Mouse (Mus musculus) neural tube, embryonic 12.5 days (tissue): ENCODE measurements around the gene Ttc28. TPM values are rescaled to one million over a fixed set of nuclear protein-coding genes. Genes with fewer than 3 reads are reported as not detected.

Experiments
- ATAC-seq: fragments of 200-750 bp; cut with Nextera tagmentation; 2 replicates; pipeline ENCODE4 v1.8.0; 2017; ENCODE audit warnings: low read depth, mild to moderate bottlenecking, moderate TSS enrichment, moderate library complexity; ENCODE audit not compliant: low FRiP score
- H3K27ac ChIP-seq: fragments of 300-500 bp; sonication (generic); 2 replicates; pipeline ENCODE4 v1.5.1; 2016
- H3K27me3 ChIP-seq: fragments of 300-500 bp; sonication (generic); replicated peaks from 2 replicates; pipeline ENCODE4 v1.6.1; 2016; ENCODE audit warnings: mild to moderate bottlenecking
- H3K36me3 ChIP-seq: fragments of 300-500 bp; sonication (generic); 2 replicates; pipeline ENCODE4 v1.6.1; 2016; ENCODE audit warnings: mild to moderate bottlenecking
- H3K4me1 ChIP-seq: fragments of 300-500 bp; sonication (generic); 2 replicates; pipeline ENCODE4 v1.6.1; 2016
- H3K4me2 ChIP-seq: fragments of 300-500 bp; sonication (generic); replicated peaks from 2 replicates; pipeline ENCODE4 v1.6.1; 2016; ENCODE audit warnings: mild to moderate bottlenecking
- H3K4me3 ChIP-seq: fragments of 300-500 bp; sonication (generic); 2 replicates; pipeline ENCODE4 v1.5.1; 2016
- H3K9ac ChIP-seq: fragments of 300-500 bp; sonication (generic); 2 replicates; pipeline ENCODE4 v1.6.1; 2016; ENCODE audit warnings: mild to moderate bottlenecking
- H3K9me3 ChIP-seq: fragments of 300-500 bp; sonication (generic); 2 replicates; pipeline ENCODE4 v1.6.1; 2016; ENCODE audit warnings: mild to moderate bottlenecking
- WGBS: fragments of 180-500 bp; shearing (Covaris S2); methylation state at CpG from one replicate; pipeline ENCODE4 v1.1.7; 2016; 5-methylcytosine and 5-hydroxymethylcytosine counted together
- polyA plus RNA-seq: library from polyadenylated mRNA; unstranded; fragments of >200 nt; fragmentation: Nextera tagmentation; extraction: Ambion mirVana; gene quantifications from 2 replicates; pipeline ENCODE4 v1.2.1, GENCODE M21; 2016

The Ttc28 gene
- polyA plus RNA-seq, 1 experiment from 2014 or later, result 21.8 TPM

GRCm38 (mm10) chr5:111233022-111233709, 353.6 kb downstream of the Ttc28 start:
- peaks cover 33% of the 10 kb centered on the region for H3K36me3 ChIP-seq
- H3K4me2 ChIP-seq, result no peak overlapping the region
- WGBS, result 67% methylated on average over 24 of the region's 24 CpGs
- no peak for ATAC-seq
- H3K4me3 ChIP-seq, result no peak overlapping the region
- peaks cover 59% of the 10 kb centered on the region for H3K4me1 ChIP-seq
- H3K9me3 ChIP-seq, result no peaks in the 10 kb centered on the region
- H3K27ac ChIP-seq, result no peak overlapping the region; the same call in 1 of the 2 replicates
- no peak overlapping the region for H3K9ac ChIP-seq
- H3K27me3 ChIP-seq, result no peaks in the 10 kb centered on the region; the same call in 1 of the 2 replicates

GRCm38 (mm10) chr5:111235131-111235530, 355.5 kb downstream of the Ttc28 start:
- peaks cover 39% of the 10 kb centered on the region for H3K4me1 ChIP-seq
- no peaks in the 10 kb centered on the region for H3K9me3 ChIP-seq
- peaks cover 42% of the 10 kb centered on the region for H3K36me3 ChIP-seq
- 89% methylated on average over 12 of the region's 12 CpGs for WGBS
- H3K4me2 ChIP-seq, result no peak overlapping the region
- ATAC-seq, result no peak
- H3K27ac ChIP-seq, result no peak overlapping the region
- no peak overlapping the region for H3K4me3 ChIP-seq
- H3K27me3 ChIP-seq, result no peaks in the 10 kb centered on the region; the same call in 1 of the 2 replicates
- H3K9ac ChIP-seq, result no peak overlapping the region

- Histone ChIP-seq H3K9ac (no peak overlapping the region), H3K27ac (no peak overlapping the region), H3K27me3 (no peaks in the 10 kb centered on the region), H3K36me3 (peaks cover 42% of the 10 kb centered on the region), H3K4me3 (no peak overlapping the region), H3K4me1 (peaks cover 19% of the 10 kb centered on the region), H3K9me3 (no peaks in the 10 kb centered on the region), H3K4me2 (no peak overlapping the region)
- ATAC-seq, result no peak
- 94% methylated on average over 9 of the region's 9 CpGs for WGBS
These were observed 357.6 kb downstream of the Ttc28 start for GRCm38 (mm10) chr5:111237176-111237636.

DNA sequence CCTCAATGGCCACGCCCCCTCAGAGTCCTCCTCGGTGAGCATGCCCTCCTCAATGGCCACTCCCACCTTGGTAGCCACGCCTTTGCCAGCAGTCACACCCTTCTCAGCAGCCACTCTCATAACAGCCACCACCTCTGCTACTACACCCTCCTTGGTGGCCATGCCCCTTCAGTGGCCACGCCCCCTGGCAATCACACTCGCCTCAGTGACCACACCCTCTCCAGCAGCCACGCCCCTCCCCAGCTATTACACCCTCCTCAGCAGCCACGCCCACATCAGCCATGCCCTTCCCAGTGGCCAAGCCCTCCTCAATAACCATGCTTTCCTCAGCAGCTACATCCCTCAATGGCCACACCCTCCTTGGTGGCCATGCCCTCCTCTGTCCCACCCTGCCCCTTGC, 359.6 kb downstream of the Ttc28 start:
- H3K4me2 ChIP-seq, result no peak overlapping the region
- ATAC-seq, result no peak
- H3K9me3 ChIP-seq, result no peaks in the 10 kb centered on the region
- no peak overlapping the region for H3K27ac ChIP-seq
- no peak overlapping the region for H3K9ac ChIP-seq
- 35% methylated on average over 7 of the region's 7 CpGs for WGBS
- H3K27me3 ChIP-seq, result no peaks in the 10 kb centered on the region
- no peak overlapping the region for H3K4me3 ChIP-seq
- peaks cover 11% of the 10 kb centered on the region for H3K4me1 ChIP-seq
- H3K36me3 ChIP-seq, result peaks cover 37% of the 10 kb centered on the region

DNA sequence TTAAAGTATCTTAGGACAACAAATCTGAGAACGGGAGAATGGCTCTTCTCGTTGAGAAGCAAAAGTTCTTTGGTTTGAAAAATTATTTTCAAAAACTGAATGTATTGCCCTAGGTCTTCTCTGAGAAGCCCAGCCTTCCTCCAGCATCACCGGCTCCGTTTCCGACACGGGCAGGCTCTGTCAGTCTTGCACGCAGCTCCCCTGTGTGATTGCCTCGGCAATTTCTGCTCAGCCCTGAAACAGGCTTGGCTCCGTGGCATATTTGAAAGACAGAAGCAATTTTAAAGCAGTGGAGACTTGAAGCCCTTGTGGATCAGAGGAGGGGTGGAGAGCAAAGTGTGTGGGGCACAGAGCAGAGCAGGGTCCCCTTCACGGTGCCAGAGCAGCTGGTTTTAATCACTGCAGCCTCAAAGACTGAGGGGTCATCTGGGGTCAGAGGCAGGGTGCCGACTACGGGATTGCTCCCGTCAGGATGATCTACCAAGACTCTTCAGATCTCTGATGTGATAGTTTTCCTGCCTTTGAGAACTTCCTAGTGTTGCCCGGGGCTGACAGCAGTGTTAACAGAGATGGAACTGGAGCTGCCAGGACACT, 363.9 kb downstream of the Ttc28 start:
- H3K27ac ChIP-seq, result no peak overlapping the region
- H3K9me3 ChIP-seq, result no peaks in the 10 kb centered on the region
- no peak overlapping the region for H3K9ac ChIP-seq
- H3K4me2 ChIP-seq, result no peak overlapping the region
- no peak overlapping the region for H3K4me3 ChIP-seq
- H3K4me1 ChIP-seq, result peaks cover 13% of the 10 kb centered on the region; the same call in 1 of the 2 replicates
- no peak for ATAC-seq
- H3K36me3 ChIP-seq, result peaks cover 18% of the 10 kb centered on the region
- H3K27me3 ChIP-seq, result no peaks in the 10 kb centered on the region
- WGBS, result 42% methylated on average over 14 of the region's 14 CpGs

GRCm38 (mm10) chr5:111244061-111244460, 364.5 kb downstream of the Ttc28 start:
- Histone ChIP-seq H3K36me3 (peaks cover 16% of the 10 kb centered on the region), H3K9me3 (no peaks in the 10 kb centered on the region), H3K4me2 (no peak overlapping the region), H3K27me3 (no peaks in the 10 kb centered on the region), H3K27ac (no peak overlapping the region), H3K4me1 (peaks cover 13% of the 10 kb centered on the region; the same call in 1 of the 2 replicates), H3K9ac (no peak overlapping the region), H3K4me3 (no peak overlapping the region)
- no peak for ATAC-seq
- WGBS, result 67% methylated on average over 9 of the region's 9 CpGs

- WGBS, result 88% methylated on average over 10 of the region's 10 CpGs
- no peak overlapping the region for H3K4me3 ChIP-seq
- no peak overlapping the region for H3K9ac ChIP-seq
- no peak overlapping the region for H3K4me2 ChIP-seq
- H3K27me3 ChIP-seq, result no peaks in the 10 kb centered on the region
- H3K27ac ChIP-seq, result no peak overlapping the region
- no peaks in the 10 kb centered on the region for H3K9me3 ChIP-seq
- H3K36me3 ChIP-seq, result 0 out of 2 replicates have a peak, but pooled peaks cover 3% of the 10 kb centered on the region
- peaks cover 17% of the 10 kb centered on the region; the same call in 1 of the 2 replicates for H3K4me1 ChIP-seq
- ATAC-seq, result no peak
These were observed 368.1 kb downstream of the Ttc28 start for GRCm38 (mm10) chr5:111247571-111248265.

DNA sequence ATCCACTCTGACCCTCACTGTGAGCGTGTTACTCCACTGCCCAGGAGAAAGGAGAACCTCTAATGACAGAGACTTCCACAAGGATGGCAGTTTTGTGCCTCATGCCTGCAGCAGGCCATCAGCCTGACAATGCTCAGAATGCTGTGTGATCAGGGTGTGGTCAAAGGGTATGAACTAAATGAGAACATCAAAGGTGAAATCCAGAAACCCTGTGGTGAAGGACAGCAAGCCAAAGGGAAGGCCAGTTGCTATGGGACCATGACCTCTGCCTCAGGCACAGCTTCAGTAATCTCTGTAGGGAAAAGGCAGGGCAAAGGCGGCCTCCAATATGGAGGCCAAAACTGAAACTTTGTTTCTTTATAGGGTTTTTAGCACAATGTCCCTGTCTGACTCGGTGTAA, 372.5 kb downstream of the Ttc28 start:
- Histone ChIP-seq H3K36me3 (peaks cover 6% of the 10 kb centered on the region; the same call in 1 of the 2 replicates), H3K4me3 (no peak overlapping the region), H3K4me1 (peaks cover 41% of the 10 kb centered on the region), H3K9ac (no peak overlapping the region), H3K27me3 (no peaks in the 10 kb centered on the region), H3K4me2 (no peak overlapping the region), H3K9me3 (no peaks in the 10 kb centered on the region), H3K27ac (no peak overlapping the region)
- no peak for ATAC-seq
- 78% methylated on average over 3 of the region's 3 CpGs for WGBS

- Histone ChIP-seq H3K9me3 (no peaks in the 10 kb centered on the region), H3K4me2 (no peak overlapping the region), H3K9ac (no peak overlapping the region; the same call in 1 of the 2 replicates), H3K27ac (no peak overlapping the region), H3K27me3 (no peaks in the 10 kb centered on the region; the same call in 1 of the 2 replicates), H3K4me3 (no peak overlapping the region), H3K36me3 (peaks cover 3% of the 10 kb centered on the region; the same call in 1 of the 2 replicates), H3K4me1 (peaks cover 52% of the 10 kb centered on the region)
- WGBS, result 77% methylated on average over 9 of the region's 9 CpGs
- ATAC-seq, result no peak
These were observed 374.8 kb downstream of the Ttc28 start for GRCm38 (mm10) chr5:111254362-111254761.

DNA sequence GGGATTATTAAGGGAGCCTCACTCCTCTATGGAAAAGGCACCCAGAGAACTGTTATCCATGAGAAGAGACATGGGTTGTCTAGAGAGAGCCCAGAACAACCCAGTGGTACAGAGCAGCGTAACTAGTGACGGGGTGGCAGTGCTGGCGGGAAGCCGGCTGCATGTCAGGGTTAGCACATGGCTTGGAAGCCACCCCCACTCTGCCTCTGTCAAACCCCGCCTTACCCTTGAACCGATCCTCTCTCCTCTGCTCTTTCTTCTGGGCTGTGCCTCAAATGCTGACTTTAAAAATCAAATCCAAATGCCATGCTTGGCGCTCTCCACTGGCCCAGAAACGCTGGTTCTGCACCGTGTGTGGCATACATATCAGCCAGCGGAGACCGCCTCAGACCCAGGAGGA, 375.2 kb downstream of the Ttc28 start:
- no peak overlapping the region for H3K9ac ChIP-seq
- no peak overlapping the region for H3K27ac ChIP-seq
- 83% methylated on average over 11 of the region's 11 CpGs for WGBS
- H3K4me3 ChIP-seq, result no peak overlapping the region
- H3K4me2 ChIP-seq, result peak overlapping the region; percentile 48
- no peak for ATAC-seq
- no peaks in the 10 kb centered on the region for H3K9me3 ChIP-seq
- peaks cover 49% of the 10 kb centered on the region for H3K4me1 ChIP-seq
- no peaks in the 10 kb centered on the region; the same call in 1 of the 2 replicates for H3K27me3 ChIP-seq
- H3K36me3 ChIP-seq, result peaks cover 3% of the 10 kb centered on the region; the same call in 1 of the 2 replicates

GRCm38 (mm10) chr5:111256181-111256580, 376.6 kb downstream of the Ttc28 start:
- peak overlapping the region; percentile 74 for H3K27ac ChIP-seq
- 10% methylated on average over 7 of the region's 7 CpGs for WGBS
- peaks cover 49% of the 10 kb centered on the region for H3K4me1 ChIP-seq
- H3K4me2 ChIP-seq, result peak overlapping the region; percentile 48
- H3K27me3 ChIP-seq, result no peaks in the 10 kb centered on the region; the same call in 1 of the 2 replicates
- H3K9ac ChIP-seq, result peak overlapping the region; percentile 22; the same call in 1 of the 2 replicates
- H3K4me3 ChIP-seq, result 0 out of 2 replicates have a peak overlapping the region, but pooled peaks have one; percentile 2
- H3K36me3 ChIP-seq, result peaks cover 3% of the 10 kb centered on the region; the same call in 1 of the 2 replicates
- no peaks in the 10 kb centered on the region for H3K9me3 ChIP-seq
- ATAC-seq, result peak; percentile 86

DNA sequence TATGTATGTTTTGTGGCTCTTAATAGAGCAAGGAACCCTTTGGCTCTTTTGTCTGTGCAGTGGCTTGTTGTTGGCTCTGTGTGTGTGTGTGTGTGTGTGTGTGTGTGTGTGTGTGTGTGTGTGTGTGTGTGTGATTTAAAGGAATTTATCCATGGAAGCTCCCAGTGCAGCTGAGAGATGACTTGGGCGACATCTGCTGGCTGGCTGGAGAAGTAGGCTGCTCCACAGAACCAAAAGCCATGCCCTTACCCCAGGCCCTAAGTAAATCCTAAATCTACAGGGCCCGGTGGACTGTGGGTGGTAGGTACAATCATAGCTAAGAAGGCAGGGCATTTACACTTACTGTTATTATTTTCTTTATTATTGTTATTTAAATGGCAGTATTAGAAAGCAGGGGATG, 377.5 kb downstream of the Ttc28 start:
- peaks cover 3% of the 10 kb centered on the region; the same call in 1 of the 2 replicates for H3K36me3 ChIP-seq
- H3K9ac ChIP-seq, result no peak overlapping the region
- WGBS, result 2% methylated on average over 2 of the region's 2 CpGs
- H3K4me3 ChIP-seq, result no peak overlapping the region
- ATAC-seq, result peak; percentile 16; the same call in 1 of the 2 replicates
- H3K27me3 ChIP-seq, result no peaks in the 10 kb centered on the region; the same call in 1 of the 2 replicates
- peak overlapping the region; percentile 74; the same call in 1 of the 2 replicates for H3K27ac ChIP-seq
- no peaks in the 10 kb centered on the region for H3K9me3 ChIP-seq
- H3K4me1 ChIP-seq, result peaks cover 55% of the 10 kb centered on the region
- H3K4me2 ChIP-seq, result no peak overlapping the region
